Mouse (Mus musculus) megakaryocyte, embryonic 14.5 days (primary cell): ENCODE measurements at regions not wholly inside any gene's neighbourhood (a gene's known extent, or its start where the extent isn't known, plus 50 kb on each side); places are given as distances from the start of the nearest gene placed in this dataset.

Experiments used
- FLI1 ChIP-seq: IDR thresholded peaks from 2 replicates; pipeline ENCODE4 v1.6.1; 2012; ENCODE audit warnings: low read length, inconsistent platforms, mixed read lengths
- GATA1 ChIP-seq: IDR thresholded peaks from 3 replicates; pipeline ENCODE4 v1.6.1; 2012; ENCODE audit warnings: mixed read lengths, low read length, inconsistent platforms, borderline replicate concordance

DNA sequence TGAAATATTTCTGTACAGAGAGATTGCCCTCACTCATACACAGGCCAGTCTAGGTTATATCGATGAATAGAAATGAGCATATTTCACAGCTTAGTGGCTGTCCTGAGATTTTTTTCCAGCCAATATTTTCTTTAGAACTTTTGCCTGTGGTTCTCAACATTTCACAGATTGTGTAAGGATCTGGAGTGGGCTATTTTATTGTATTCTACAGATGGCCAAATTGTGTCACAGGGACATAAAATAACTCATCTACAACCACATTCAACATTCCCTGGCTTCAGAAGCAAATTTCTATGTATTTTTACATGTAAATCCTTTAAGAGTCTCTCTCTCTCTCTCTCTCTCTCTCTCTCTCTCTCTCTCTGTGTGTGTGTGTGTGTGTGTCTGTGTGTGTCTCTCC is 303.3 kb downstream of the Osr1 start:
- no peak for TF ChIP-seq GATA1
- TF ChIP-seq FLI1: no peak
